Mouse (Mus musculus) cerebellum, postnatal 14 days (tissue): ENCODE measurements around the gene Gm36245.
A peak's percentile ranks its signal among the peaks of the same experiment; 100 is the strongest.
"Not testable (repeated sequence)": the region's sequence is repeated elsewhere in the genome, so short reads cannot be mapped to it uniquely, and the experiment has no call there.

Experiments used
- DNase-seq, 2 experiments: peaks; one replicate each; pipeline ENCODE4 v3.0.0; 2021; ENCODE audit warnings: mixed read lengths in 2 of 2

Gene Gm36245

DNA sequence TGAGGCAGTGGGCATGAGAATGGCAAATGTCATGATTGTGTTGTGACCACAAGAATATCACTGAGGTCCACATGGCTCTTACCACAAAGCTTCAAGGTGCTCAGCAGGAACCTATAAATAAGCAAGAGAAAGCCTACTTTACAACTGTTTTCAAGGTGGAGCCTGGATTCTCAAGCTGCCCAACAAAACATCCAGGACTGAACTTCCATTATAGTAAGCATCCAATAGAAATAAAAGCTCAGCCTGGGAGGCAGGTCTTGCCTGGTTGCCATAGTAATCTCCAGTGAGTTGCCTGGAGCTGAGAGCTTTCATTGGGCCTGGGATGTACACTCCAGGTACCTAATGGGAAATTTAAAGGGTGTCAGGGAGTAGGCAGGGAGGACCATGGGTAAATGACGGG lies at the start of gene Gm36245:
TSS of gene Gm36245 (plus strand) at position 301 of the 400 bp plus-strand sequence.
- DNase-seq = no peak

DNA sequence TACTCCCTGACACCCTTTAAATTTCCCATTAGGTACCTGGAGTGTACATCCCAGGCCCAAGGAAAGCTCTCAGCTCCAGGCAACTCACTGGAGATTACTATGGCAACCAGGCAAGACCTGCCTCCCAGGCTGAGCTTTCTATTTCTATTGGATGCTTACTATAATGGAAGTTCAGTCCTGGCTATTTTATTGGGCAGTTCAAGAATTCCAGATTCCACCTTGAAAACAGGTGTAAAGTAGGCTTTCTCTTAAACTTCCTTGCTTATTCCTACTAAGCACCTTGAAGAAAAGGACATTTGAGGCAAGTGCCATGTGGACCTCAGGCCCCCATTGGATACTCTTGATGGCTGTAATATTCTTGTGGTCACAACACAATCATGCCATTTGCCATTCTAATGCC lies 37.3 kb upstream of the Gm36245 start, which contains the start of gene 1700025B11Rik:
TSS of gene 1700025B11Rik (minus strand) at position 101 of the 400 bp plus-strand sequence.
- no peak for DNase-seq

DNA sequence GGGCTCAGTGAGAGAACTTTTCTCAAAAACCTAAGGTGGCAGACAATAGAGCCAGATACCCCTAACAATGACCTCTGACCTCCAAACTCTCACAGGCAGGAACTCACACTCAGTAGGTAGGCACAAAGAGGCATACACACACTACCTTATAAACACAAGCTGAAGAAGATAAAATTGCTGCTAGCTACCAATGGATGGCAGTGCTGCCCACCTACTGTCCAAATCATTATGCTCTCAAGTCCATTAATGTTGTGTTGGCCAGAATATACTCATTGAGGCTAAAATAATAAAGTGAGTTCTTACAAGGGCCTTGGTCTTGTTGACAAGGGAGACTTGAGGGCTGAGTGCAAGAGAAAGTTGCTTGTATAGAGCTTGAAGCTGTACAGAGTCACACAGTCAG lies 35.8 kb upstream of the Gm36245 start:
- DNase-seq = no peak

DNA sequence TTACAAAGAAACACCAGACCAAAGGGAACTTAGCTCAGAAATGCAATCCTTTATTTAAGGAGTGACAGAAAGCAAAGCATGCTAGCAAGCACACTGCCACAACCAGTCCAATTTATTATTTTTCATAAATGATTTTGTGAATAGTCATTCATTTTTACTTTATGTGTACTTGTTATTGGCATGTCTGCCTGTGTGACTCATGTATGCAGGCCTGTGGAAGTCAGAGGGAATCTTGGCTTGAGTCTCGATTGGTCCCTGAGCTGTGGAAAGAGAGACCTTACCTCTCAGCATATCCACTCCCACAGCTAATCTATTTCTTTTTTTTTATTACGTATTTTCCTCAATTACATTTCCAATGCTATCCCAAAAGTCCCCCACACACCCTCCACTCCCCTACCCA lies 20.3 kb upstream of the Gm36245 start:
- no peak for DNase-seq

DNA sequence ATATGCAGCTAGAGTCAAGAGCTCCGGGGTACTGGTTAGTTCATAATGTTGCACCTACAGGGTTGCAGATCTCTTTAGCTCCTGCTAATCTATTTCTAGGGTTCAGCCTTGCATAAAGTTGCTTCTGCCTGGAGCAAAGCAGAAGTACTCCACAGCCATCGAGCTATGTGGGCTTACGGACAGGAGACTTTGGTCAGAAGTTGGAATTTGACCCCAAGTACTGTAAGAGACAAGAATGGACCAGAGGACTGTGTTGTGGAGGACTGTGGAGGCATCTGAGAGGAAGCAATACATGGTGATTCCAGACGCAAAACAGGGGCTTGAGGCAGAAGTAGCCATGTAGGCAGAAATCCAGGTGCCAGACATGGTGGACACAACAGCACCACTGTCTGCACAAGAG lies 19.7 kb upstream of the Gm36245 start:
- no peak for DNase-seq

DNA sequence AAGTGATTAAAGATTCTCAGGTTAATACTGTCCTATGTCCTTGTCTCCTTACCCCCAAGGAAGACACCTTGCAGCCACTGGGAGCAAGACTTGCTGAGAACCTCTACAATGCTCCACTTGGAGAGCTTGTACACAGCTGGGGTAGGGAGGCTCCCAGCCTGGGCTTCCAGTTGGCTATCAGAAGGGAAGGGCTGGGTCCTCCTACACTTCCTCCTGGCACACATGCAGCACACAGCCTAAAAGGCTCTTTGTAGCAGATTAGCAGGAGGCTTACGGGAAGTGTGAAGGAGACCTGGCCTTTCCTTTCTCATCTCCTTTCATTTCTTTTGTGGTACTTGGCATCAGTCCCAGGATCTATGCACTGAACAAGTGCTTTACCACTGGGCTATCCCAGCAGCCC lies 17.4 kb upstream of the Gm36245 start:
- DNase-seq = no peak

DNA sequence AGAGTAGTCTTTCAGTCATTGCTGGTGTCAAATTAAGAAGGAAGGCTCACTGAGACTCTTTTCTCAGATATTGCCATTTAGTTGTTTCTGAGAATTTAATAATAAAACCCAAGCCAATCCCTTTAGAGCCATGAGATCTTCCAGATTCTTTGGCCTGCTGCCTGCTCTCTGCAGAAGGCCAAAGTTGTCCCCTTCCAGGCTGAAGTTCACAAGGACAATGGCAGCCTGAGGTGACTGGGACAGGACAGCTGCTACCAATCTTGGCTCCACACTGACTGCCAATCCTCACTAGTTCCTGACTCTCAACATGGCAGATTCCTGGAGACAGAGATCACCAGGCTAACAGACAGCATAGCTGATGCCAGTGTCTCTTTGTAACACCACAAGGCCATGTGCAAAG lies 12.0 kb upstream of the Gm36245 start:
- DNase-seq = peak; percentile 4 to 6

DNA sequence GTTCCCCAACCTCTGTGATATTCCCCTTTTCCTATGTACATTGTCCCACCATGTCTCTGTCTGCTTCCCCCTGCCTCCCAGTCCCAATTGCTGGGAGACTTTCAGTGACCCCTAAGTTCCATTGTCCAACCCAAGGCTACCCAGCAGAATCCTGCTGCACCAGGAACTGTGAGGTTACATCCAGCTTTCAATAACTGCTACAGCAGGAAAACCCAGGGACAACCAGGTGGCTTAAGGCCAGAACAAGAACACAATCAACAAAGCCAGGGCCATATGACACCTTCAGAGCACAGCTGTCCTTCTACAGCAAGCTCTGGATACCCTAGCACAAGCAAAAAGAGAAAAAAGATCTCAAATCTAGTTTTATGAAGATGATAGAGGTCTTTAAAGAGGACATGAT lies 10.1 kb upstream of the Gm36245 start:
- DNase-seq = no peak

DNA sequence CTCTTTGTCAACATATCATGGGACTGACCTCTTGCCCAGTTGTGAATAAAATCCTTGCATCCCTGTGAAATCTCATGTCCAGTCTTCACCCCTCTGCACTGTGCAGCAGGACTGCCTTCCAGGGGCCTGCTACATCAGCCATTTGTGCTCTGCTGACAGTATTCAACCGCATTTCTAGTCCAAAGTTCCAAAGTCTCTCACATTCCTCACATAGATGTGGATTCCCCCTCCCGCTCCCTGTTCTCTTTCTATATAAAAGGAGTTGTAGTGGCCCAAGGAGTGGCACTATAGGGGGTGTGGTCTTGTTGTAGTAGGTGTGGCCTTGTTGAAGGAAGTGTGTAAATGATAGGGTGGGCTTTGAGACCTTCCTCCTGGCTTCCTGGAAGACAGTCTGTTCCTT lies 8.2 kb upstream of the Gm36245 start:
- DNase-seq = no peak

DNA sequence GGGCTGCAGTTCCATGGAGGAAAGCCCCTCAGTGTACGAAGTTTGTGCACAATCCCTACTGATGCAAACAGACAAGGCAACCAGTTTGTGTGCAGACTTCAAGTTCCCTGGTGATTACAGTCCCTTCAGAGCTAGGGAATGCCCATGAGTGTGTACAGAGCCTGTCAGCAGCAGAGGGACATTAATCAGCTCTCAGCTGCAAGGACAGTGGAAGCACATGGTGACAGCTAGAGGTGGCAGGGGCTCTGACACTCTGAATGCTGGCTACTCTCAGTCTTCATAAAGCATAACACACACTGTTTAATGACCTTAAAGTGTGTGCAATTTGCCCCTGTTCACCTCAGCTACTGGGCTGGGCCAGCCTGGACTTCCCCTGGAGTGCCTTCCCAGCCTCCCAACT lies 5.5 kb upstream of the Gm36245 start:
- DNase-seq = no peak

DNA sequence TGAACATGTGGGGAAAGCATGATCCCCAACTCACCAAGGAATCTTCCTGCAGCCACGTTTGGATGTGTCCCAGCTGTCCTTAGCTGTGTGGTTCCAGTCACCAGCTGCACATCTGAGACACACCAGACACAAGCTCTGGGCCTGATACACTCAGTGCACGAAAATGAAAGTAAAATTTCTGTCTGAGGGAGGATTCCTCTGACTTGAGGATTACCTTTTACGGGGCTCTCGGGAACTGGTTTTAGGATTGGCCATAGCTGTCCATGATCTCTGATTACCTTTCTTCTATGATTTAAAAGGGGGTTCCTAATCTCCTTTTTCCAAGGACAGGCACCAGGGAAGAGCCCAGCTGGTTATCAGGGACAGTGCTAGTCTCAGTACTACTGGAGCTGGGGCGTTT lies 3.1 kb upstream of the Gm36245 start, which contains the start of gene Apol10b:
TSS of gene Apol10b (minus strand) at position 165 of the 400 bp plus-strand sequence.
- DNase-seq = no peak

DNA sequence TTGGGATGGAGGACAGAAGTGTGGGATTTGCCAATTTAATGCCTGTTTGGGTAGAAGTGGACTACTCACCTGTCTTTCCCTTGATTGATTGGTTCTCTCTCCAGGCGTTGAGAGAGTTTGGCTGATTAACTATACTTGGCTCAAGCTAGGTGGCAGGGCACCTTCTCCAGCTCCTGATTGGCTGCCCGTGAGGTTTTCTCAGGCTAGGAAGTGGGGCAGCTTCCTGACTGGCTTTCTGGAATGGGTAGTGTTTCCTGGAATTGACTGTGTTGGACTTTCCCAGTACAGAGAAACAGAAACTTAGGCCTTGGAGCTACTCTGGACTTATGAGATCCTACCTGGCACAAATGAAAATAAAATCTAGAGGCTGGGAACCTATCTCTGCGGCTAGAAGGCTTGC lies 629 bp upstream of the Gm36245 start:
- no peak for DNase-seq

DNA sequence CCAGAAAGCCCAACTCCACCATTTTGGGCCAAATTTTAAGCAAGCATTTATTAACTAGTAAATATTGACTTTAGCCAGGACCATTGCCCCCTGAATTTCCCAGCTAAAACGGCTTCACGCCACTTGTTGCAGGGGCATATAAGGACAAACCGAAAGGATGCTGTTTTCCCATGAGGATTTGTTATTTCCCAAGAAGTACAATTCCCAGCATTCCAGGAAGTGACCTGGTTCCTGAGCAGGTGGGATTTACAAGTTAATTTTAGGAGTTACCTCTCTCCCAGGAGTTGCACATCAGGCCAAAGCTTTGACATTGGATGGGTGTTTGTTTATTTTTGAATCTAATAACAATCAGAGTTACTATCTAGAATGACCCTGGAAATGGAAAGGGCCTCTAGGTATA lies 7.0 kb downstream of the Gm36245 start:
- DNase-seq = no peak

DNA sequence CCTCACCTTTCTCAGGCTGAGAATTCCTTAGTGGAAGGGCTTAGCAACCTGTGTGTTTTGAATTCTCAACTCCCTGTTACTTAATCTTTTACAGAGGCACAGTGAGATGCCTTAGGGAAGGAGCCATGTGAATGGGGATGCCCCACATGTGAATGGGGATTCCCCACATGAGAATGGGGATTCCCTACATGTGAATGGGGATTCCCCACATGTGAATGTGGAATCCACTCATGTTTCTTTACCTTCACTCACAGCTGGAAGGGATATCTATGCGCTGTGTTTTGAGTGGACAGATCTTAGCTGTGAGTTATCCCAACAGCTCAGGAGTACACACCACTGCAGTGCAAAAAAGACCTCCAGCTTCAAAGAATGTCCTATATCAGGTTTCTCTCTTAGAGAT lies 25.7 kb downstream of the Gm36245 start:
- DNase-seq = no peak

DNA sequence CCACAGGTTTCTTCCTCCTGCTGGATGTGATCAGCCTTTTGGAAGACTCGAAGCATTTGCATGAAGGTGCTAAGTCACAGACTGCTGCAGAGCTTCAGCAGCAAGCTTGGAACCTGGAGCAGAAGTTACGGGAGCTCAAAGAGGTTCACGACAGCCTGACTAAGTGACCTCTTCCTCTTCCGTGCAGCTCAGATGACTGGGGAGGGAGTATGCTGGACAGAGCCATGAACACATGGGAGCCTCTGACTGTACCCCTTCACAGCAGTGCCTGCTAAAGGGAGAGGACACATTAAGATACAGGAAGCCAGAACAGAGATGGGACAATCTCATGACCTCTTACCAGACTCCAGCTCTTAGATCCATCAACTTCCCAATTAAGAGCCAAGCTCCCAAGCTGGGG lies 27.4 kb downstream of the Gm36245 start:
- DNase-seq = not testable (repeated sequence)

DNA sequence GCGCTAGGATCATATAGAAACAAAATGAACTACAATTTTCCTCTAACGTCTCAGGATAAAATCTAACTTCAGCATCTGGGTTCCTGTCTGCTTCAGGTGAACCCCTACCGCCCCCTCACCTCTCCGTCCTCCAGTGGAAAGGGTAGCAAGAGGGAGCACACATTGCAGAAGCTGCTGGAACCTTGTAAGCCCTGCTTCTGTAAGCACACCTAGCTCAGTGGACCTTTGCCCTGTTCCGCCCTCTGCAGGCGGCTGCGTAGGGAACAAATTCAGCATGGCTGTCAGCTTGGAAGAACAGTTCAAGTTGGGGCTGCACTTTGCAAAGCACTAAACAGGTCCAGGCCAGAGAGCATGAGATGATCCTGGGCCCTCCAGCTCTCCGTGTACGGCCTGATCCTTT lies 29.6 kb downstream of the Gm36245 start:
- not testable (repeated sequence) for DNase-seq

DNA sequence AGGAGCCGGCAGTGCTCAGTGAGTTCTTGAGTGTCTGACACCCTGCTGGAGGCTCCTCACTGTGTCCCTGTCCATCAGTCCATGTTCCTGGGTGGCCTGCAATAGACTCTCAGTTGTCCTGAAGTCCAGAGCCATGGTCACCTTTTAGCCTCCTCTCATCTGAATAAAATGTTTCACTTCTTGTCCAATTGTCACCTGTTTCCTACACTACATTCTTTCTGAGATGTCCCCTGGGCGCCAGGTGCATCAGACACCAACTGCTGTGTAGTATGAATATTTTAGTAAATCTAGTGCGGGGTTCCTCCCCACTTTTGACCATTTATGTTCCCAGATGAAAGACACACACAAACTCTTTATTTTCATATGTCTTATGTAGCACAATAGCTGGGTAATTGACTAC lies 30.8 kb downstream of the Gm36245 start:
- not testable (repeated sequence) for DNase-seq

DNA sequence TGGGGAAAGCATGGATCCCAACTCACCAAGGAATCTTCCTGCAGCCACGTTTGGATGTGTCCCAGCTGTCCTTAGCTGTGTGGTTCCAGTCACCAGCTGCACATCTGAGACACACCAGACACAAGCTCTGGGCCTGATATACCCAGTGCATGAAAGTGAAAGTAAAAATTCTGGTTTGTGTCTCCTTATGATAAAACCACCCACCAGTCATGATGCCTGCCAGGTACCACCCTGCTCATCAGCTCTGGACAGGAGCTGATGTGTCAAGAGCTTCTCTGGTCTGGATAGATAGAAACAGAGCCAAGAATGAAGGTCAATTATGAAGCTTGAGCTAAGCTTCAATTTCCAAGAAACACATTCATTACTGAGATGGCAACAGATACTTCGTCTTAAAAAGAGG lies 44.1 kb downstream of the Gm36245 start, which contains the start of gene Apol11b:
TSS of gene Apol11b (minus strand) at position 111 of the 400 bp plus-strand sequence.
- not testable (repeated sequence) for DNase-seq

DNA sequence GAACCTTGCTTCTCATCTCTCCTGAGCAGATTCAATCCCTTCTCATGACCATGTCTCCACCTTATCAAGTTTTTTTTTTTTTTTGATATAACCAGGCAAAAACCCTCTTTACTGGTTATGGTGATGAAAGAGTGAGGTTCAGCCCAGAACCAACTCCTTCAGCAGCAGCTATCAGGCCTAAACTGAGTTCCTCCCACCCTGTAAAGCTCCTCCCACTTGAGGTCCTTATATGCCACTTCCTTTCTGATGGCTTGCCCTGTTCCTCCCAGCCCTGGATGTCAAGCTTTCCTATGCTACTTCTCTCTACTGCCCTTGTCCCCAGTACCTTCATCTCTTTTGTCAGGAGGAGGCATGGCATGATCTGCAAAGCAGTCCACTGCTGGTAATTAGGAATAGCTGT lies 52.1 kb downstream of the Gm36245 start:
- not testable (repeated sequence) for DNase-seq
